Mouse (Mus musculus): ENCODE measurements at regions not wholly inside any gene's neighbourhood (a gene's known extent, or its start where the extent isn't known, plus 50 kb on each side); places are given as distances from the start of the nearest gene placed in this dataset.

GRCm38 (mm10) chr8:96152496-96153250, 264.3 kb upstream of the Got2 start:
- TF ChIP-seq CTCF (IDR thresholded peaks at IDR 0.05; ENCODE audit: control insufficient read depth, insufficient read depth, insufficient read length): peak; percentile 60
- no peak for TF ChIP-seq MAX (IDR thresholded peaks at IDR 0.05)
- no peak for TF ChIP-seq MYOG (IDR thresholded peaks at IDR 0.05; ENCODE audit: control insufficient read depth, extremely low read depth, insufficient read length)
- no peak for TF ChIP-seq CEBPB (IDR thresholded peaks at IDR 0.05; ENCODE audit: low read depth)
